In the genomic region with DNA sequence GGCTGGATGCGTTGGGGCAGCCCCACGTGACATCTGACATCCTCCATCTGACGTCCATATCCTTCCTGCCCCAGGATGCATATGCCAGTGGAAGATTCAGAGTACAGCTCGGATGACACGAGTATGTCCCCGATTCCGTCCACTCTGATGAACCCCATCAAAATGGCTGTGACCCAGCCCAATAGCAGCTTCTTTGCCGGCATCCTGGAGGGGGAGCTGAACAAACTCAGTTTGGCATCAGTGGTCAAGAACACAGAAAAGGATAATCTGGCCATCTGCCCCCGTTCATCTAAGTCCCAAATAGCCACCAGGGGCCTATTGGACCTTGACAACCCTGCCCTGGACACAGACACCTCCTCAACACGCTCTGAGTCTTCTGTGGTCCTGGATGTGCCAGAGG, we compare ENCODE assay signal across 25 mouse cellular contexts. TPM values are rescaled to one million over a fixed set of nuclear protein-coding genes. Genes with fewer than 3 reads are reported as not detected.
A peak's percentile ranks its signal among the peaks of the same experiment; 100 is the strongest.
DNase-seq lines count a peak whose midpoint lies in the region; ATAC-seq lines count a peak whose summit lies in the region.
"Had no signal": no experiment of that assay in that cellular context is flagged by ENCODE, and none has a peak within 500 bp of the region (broad histone marks: within the 10 kb centered on the region; RNA-seq: fewer than 3 reads in every experiment).

No protein-coding gene starts in this region.

- no peak overlapping the region for H3K4me3 ChIP-seq in intestine, embryonic 14.5 days (ENCODE audit: low read depth, low read length)
- H3K4me3 ChIP-seq in intestine, embryonic 16.5 days (ENCODE audit: low read length), result no peak overlapping the region
- no peak overlapping the region for H3K4me3 ChIP-seq in kidney, embryonic 16.5 days (ENCODE audit: low read length)
- peak overlapping the region; percentile 23 for H3K4me3 ChIP-seq in megakaryocyte, embryonic 14.5 days (replicated peaks)
- H3K4me3 ChIP-seq: embryonic facial prominence, embryonic 15.5 days; erythroblast, embryonic 14.5 days; forebrain, embryonic 10.5 days; forebrain, embryonic 15.5 days; heart, adult 2 months; heart, embryonic 12.5 days; hindbrain, embryonic 10.5 days had no signal

- no peak overlapping the region for H3K27ac ChIP-seq in intestine, embryonic 14.5 days (ENCODE audit: low read depth)
- no peak overlapping the region for H3K27ac ChIP-seq in intestine, embryonic 16.5 days (ENCODE audit: low read length)
- no peak overlapping the region for H3K27ac ChIP-seq in kidney, embryonic 16.5 days (ENCODE audit: low read length)
- H3K27ac ChIP-seq: embryonic facial prominence, embryonic 15.5 days; forebrain, embryonic 10.5 days; forebrain, embryonic 15.5 days; heart, adult 2 months; hindbrain, embryonic 10.5 days; hindbrain, embryonic 14.5 days had no signal

- no peak for DNase-seq in intestine, embryonic 14.5 days (ENCODE audit: low spot score)
- peak; percentile 30 for DNase-seq in kidney, postnatal 14 days
- DNase-seq: adrenal gland, adult 2 months; adrenal gland, postnatal 25 days; cerebellum, adult 2 months; cerebellum, postnatal 10 days; embryo, embryonic 11 days; gastrocnemius, postnatal 10 days; heart, adult 2 months had no signal

- no peaks in the 10 kb centered on the region for H3K27me3 ChIP-seq in intestine, embryonic 14.5 days (replicated peaks; ENCODE audit: control insufficient read depth, insufficient read depth, low read length)
- H3K27me3 ChIP-seq in intestine, embryonic 16.5 days (replicated peaks; ENCODE audit: control insufficient read depth, insufficient read depth, low read length), result no peaks in the 10 kb centered on the region
- no peaks in the 10 kb centered on the region for H3K27me3 ChIP-seq in kidney, embryonic 16.5 days (ENCODE audit: insufficient read depth, low read length)
- peaks cover 3% of the 10 kb centered on the region for H3K27me3 ChIP-seq in megakaryocyte, embryonic 14.5 days (replicated peaks)
- H3K27me3 ChIP-seq: embryonic facial prominence, embryonic 15.5 days; forebrain, embryonic 15.5 days; heart, embryonic 12.5 days had no signal

- no peak overlapping the region for H3K9ac ChIP-seq in intestine, embryonic 14.5 days (ENCODE audit: low read length)
- no peak overlapping the region for H3K9ac ChIP-seq in intestine, embryonic 16.5 days (ENCODE audit: low read depth, low read length)
- H3K9ac ChIP-seq in kidney, embryonic 16.5 days (replicated peaks; ENCODE audit: low read length), result no peak overlapping the region
- H3K9ac ChIP-seq: embryonic facial prominence, embryonic 15.5 days; forebrain, embryonic 15.5 days; heart, embryonic 12.5 days; hindbrain, embryonic 14.5 days had no signal

- H3K4me2 ChIP-seq in intestine, embryonic 14.5 days (ENCODE audit: low read length), result no peak overlapping the region
- no peak overlapping the region for H3K4me2 ChIP-seq in intestine, embryonic 16.5 days (ENCODE audit: low read depth, low read length)
- no peak overlapping the region for H3K4me2 ChIP-seq in kidney, embryonic 16.5 days (replicated peaks; ENCODE audit: low read depth, low read length)
- H3K4me2 ChIP-seq: embryonic facial prominence, embryonic 15.5 days; forebrain, embryonic 15.5 days; heart, embryonic 12.5 days; hindbrain, embryonic 14.5 days had no signal

- H3K4me1 ChIP-seq in intestine, embryonic 14.5 days (replicated peaks; ENCODE audit: control insufficient read depth, insufficient read depth, low read length), result no peaks in the 10 kb centered on the region
- H3K4me1 ChIP-seq in intestine, embryonic 16.5 days (ENCODE audit: control insufficient read depth, insufficient read depth, low read length), result no peaks in the 10 kb centered on the region
- H3K4me1 ChIP-seq in kidney, embryonic 16.5 days (ENCODE audit: insufficient read depth, low read length), result no peaks in the 10 kb centered on the region
- peaks cover 14% of the 10 kb centered on the region for H3K4me1 ChIP-seq in megakaryocyte, embryonic 14.5 days
- H3K4me1 ChIP-seq: embryonic facial prominence, embryonic 15.5 days; forebrain, embryonic 10.5 days; forebrain, embryonic 15.5 days; heart, embryonic 12.5 days; hindbrain, embryonic 10.5 days had no signal

- 88% methylated on average over 10 of the region's 10 CpGs for WGBS in intestine, embryonic 14.5 days
- WGBS in intestine, embryonic 16.5 days, result 84% methylated on average over 10 of the region's 10 CpGs
- 76% methylated on average over 10 of the region's 10 CpGs for WGBS in kidney, embryonic 16.5 days

- no peaks in the 10 kb centered on the region for H3K9me3 ChIP-seq in intestine, embryonic 14.5 days (ENCODE audit: control insufficient read depth, low read length)
- no peaks in the 10 kb centered on the region for H3K9me3 ChIP-seq in intestine, embryonic 16.5 days (ENCODE audit: control insufficient read depth, low read length)
- H3K9me3 ChIP-seq in kidney, embryonic 16.5 days (ENCODE audit: low read length), result no peaks in the 10 kb centered on the region
- peaks cover 4% of the 10 kb centered on the region for H3K9me3 ChIP-seq in megakaryocyte, embryonic 14.5 days
- H3K9me3 ChIP-seq: embryonic facial prominence, embryonic 15.5 days; forebrain, embryonic 10.5 days; forebrain, embryonic 15.5 days; heart, embryonic 12.5 days; hindbrain, embryonic 10.5 days had no signal

- 0 out of 2 replicates have a peak, but pooled peaks have one; percentile 20 for ATAC-seq in intestine, embryonic 14.5 days (replicated peaks; ENCODE audit: low FRiP score, low TSS enrichment, low read depth)
- no peak for ATAC-seq in intestine, embryonic 16.5 days
- ATAC-seq in kidney, embryonic 16.5 days (ENCODE audit: low FRiP score, low TSS enrichment), result no peak
- no peak for ATAC-seq in megakaryocyte, adult 5-6 weeks (ENCODE audit: poor library complexity, severe bottlenecking)
- ATAC-seq in megakaryocyte-erythroid progenitor cell, adult 5-6 weeks (replicated peaks; ENCODE audit: low FRiP score, low TSS enrichment, poor library complexity, severe bottlenecking), result 0 out of 2 replicates have a peak, but pooled peaks have one; percentile 27
- ATAC-seq: forebrain, embryonic 15.5 days had no signal

- peaks cover 30% of the 10 kb centered on the region for H3K36me3 ChIP-seq in intestine, embryonic 14.5 days (ENCODE audit: control insufficient read depth, insufficient read depth, low read length)
- H3K36me3 ChIP-seq in intestine, embryonic 16.5 days (ENCODE audit: control insufficient read depth, insufficient read depth, low read length), result peaks cover 11% of the 10 kb centered on the region; the same call in 1 of the 2 replicates
- H3K36me3 ChIP-seq in kidney, embryonic 16.5 days (ENCODE audit: insufficient read depth, low read length), result peaks cover 30% of the 10 kb centered on the region
- H3K36me3 ChIP-seq in megakaryocyte, embryonic 14.5 days (replicated peaks; ENCODE audit: low read length), result peaks cover 51% of the 10 kb centered on the region

RNA-seq across cellular contexts. Expression of a gene that starts 5.6 kb away (rescaled TPM):
- 0.11 and 0.22 TPM in 2 replicates for polyA plus RNA-seq in intestine, embryonic 14.5 days (2014; fragmentation: Nextera tagmentation; extraction: Ambion mirVana)
- 0.16 and 0.23 TPM in 2 replicates for polyA plus RNA-seq in intestine, embryonic 16.5 days (2015; fragmentation: Nextera tagmentation; extraction: Ambion mirVana)
- 0.26 and 0.51 TPM in 2 replicates for polyA plus RNA-seq in kidney, embryonic 16.5 days (2015; fragmentation: Nextera tagmentation; extraction: Ambion mirVana)
- not detected in 2 replicates for polyA plus RNA-seq in megakaryocyte, embryonic 14.5 days (2012; ENCODE audit: insufficient read depth, low replicate concordance)
- not detected in 2 replicates for total RNA-seq in megakaryocyte, adult 5-6 weeks (2015)
- total RNA-seq in megakaryocyte, adult 5-6 weeks (2017), result not detected in 2 replicates
- total RNA-seq in megakaryocyte-erythroid progenitor cell, adult 5-6 weeks (2014; fragmentation: Nextera tagmentation), result not detected in 2 replicates
- not detected in 2 replicates for total RNA-seq in megakaryocyte-erythroid progenitor cell, adult 5-6 weeks (2017)
- total RNA-seq: ES-E14; gastrocnemius, postnatal 10 days; gastrocnemius, postnatal 4 days; heart, adult 2 months; heart, postnatal 25 days had no signal
- polyA plus RNA-seq: cerebellum, adult 2 months; frontal cortex, adult 2 months had no signal

RNA-seq across cellular contexts. Expression of a gene that starts 7.1 kb away (rescaled TPM):
- polyA plus RNA-seq in intestine, embryonic 14.5 days (2014; fragmentation: Nextera tagmentation; extraction: Ambion mirVana), result 14.7 and 15.4 TPM in 2 replicates
- polyA plus RNA-seq in intestine, embryonic 16.5 days (2015; fragmentation: Nextera tagmentation; extraction: Ambion mirVana), result 13.9 and 15.0 TPM in 2 replicates
- polyA plus RNA-seq in kidney, embryonic 16.5 days (2015; fragmentation: Nextera tagmentation; extraction: Ambion mirVana), result 13.8 and 15.1 TPM in 2 replicates
- polyA plus RNA-seq in megakaryocyte, embryonic 14.5 days (2012; ENCODE audit: insufficient read depth, low replicate concordance), result 1.3 and 11.6 TPM in 2 replicates
- 7.1 and 7.9 TPM in 2 replicates for total RNA-seq in megakaryocyte, adult 5-6 weeks (2015)
- total RNA-seq in megakaryocyte, adult 5-6 weeks (2017), result 8.8 and 10.3 TPM in 2 replicates
- total RNA-seq in megakaryocyte-erythroid progenitor cell, adult 5-6 weeks (2014; fragmentation: Nextera tagmentation), result 14.3 and 20.0 TPM in 2 replicates
- 16.3 and 18.9 TPM in 2 replicates for total RNA-seq in megakaryocyte-erythroid progenitor cell, adult 5-6 weeks (2017)

RNA-seq across cellular contexts. Expression of a gene that starts 10.7 kb away (rescaled TPM):
- 40.3 and 42.5 TPM in 2 replicates for polyA plus RNA-seq in intestine, embryonic 14.5 days (2014; fragmentation: Nextera tagmentation; extraction: Ambion mirVana)
- polyA plus RNA-seq in intestine, embryonic 16.5 days (2015; fragmentation: Nextera tagmentation; extraction: Ambion mirVana), result 25.8 and 31.2 TPM in 2 replicates
- polyA plus RNA-seq in kidney, embryonic 16.5 days (2015; fragmentation: Nextera tagmentation; extraction: Ambion mirVana), result 36.1 and 40.5 TPM in 2 replicates
- 24.4 and 25.1 TPM in 2 replicates for polyA plus RNA-seq in megakaryocyte, embryonic 14.5 days (2012; ENCODE audit: insufficient read depth, low replicate concordance)
- 4.7 TPM in 2 replicates for total RNA-seq in megakaryocyte, adult 5-6 weeks (2015)
- total RNA-seq in megakaryocyte, adult 5-6 weeks (2017), result 2.6 and 3.1 TPM in 2 replicates
- total RNA-seq in megakaryocyte-erythroid progenitor cell, adult 5-6 weeks (2014; fragmentation: Nextera tagmentation), result 103 and 130 TPM in 2 replicates
- 18.6 and 45.0 TPM in 2 replicates for total RNA-seq in megakaryocyte-erythroid progenitor cell, adult 5-6 weeks (2017)

RNA-seq across cellular contexts. Expression of a gene that starts 12.9 kb away (rescaled TPM):
- polyA plus RNA-seq in intestine, embryonic 14.5 days (2014; fragmentation: Nextera tagmentation; extraction: Ambion mirVana), result 1.6 TPM in 2 replicates
- 2.3 and 2.6 TPM in 2 replicates for polyA plus RNA-seq in intestine, embryonic 16.5 days (2015; fragmentation: Nextera tagmentation; extraction: Ambion mirVana)
- 5.1 and 7.3 TPM in 2 replicates for polyA plus RNA-seq in kidney, embryonic 16.5 days (2015; fragmentation: Nextera tagmentation; extraction: Ambion mirVana)
- not detected in 2 replicates for polyA plus RNA-seq in megakaryocyte, embryonic 14.5 days (2012; ENCODE audit: insufficient read depth, low replicate concordance)
- not detected in 2 replicates for total RNA-seq in megakaryocyte, adult 5-6 weeks (2015)
- not detected in 2 replicates for total RNA-seq in megakaryocyte, adult 5-6 weeks (2017)
- not detected in 2 replicates for total RNA-seq in megakaryocyte-erythroid progenitor cell, adult 5-6 weeks (2014; fragmentation: Nextera tagmentation)
- total RNA-seq in megakaryocyte-erythroid progenitor cell, adult 5-6 weeks (2017), result not detected in 2 replicates
- polyA plus RNA-seq: erythroblast, embryonic 14.5 days had no signal

RNA-seq across cellular contexts. Expression of a gene that starts 26.5 kb away (rescaled TPM):
- 12.1 and 13.5 TPM in 2 replicates for polyA plus RNA-seq in intestine, embryonic 14.5 days (2014; fragmentation: Nextera tagmentation; extraction: Ambion mirVana)
- 13.1 and 13.6 TPM in 2 replicates for polyA plus RNA-seq in intestine, embryonic 16.5 days (2015; fragmentation: Nextera tagmentation; extraction: Ambion mirVana)
- polyA plus RNA-seq in kidney, embryonic 16.5 days (2015; fragmentation: Nextera tagmentation; extraction: Ambion mirVana), result 23.7 and 25.0 TPM in 2 replicates
- polyA plus RNA-seq in megakaryocyte, embryonic 14.5 days (2012; ENCODE audit: insufficient read depth, low replicate concordance), result 5.6 and 33.5 TPM in 2 replicates
- 20.5 and 26.7 TPM in 2 replicates for total RNA-seq in megakaryocyte, adult 5-6 weeks (2015)
- total RNA-seq in megakaryocyte, adult 5-6 weeks (2017), result 20.1 and 25.4 TPM in 2 replicates
- 28.7 and 31.2 TPM in 2 replicates for total RNA-seq in megakaryocyte-erythroid progenitor cell, adult 5-6 weeks (2014; fragmentation: Nextera tagmentation)
- 16.4 and 22.4 TPM in 2 replicates for total RNA-seq in megakaryocyte-erythroid progenitor cell, adult 5-6 weeks (2017)

Comparison
In these comparisons a context has a peak if more than half of its experiments do, and no peak if none do; other contexts are left out.
1. ATAC-seq: peak in intestine, embryonic 14.5 days (single experiment) and megakaryocyte-erythroid progenitor cell, adult 5-6 weeks (single experiment); none in intestine, embryonic 16.5 days (single experiment), kidney, embryonic 16.5 days (single experiment) and megakaryocyte, adult 5-6 weeks (single experiment).